Mouse (Mus musculus) heart, embryonic 16.5 days (tissue): ENCODE measurements at regions not wholly inside any gene's neighbourhood (a gene's known extent, or its start where the extent isn't known, plus 50 kb on each side); places are given as distances from the start of the nearest gene placed in this dataset.
"Not testable (repeated sequence)": the region's sequence is repeated elsewhere in the genome, so short reads cannot be mapped to it uniquely, and the experiment has no call there.

Experiments used
- ATAC-seq: fragments of 200-750 bp; cut with Nextera tagmentation; replicated peaks from 2 replicates; pipeline ENCODE4 v1.8.0; 2017; ENCODE audit warnings: moderate number of reproducible peaks; ENCODE audit not compliant: insufficient read depth, low FRiP score; ENCODE audit errors: extremely low read depth
- H3K27ac ChIP-seq: fragments of 300-500 bp; sonication (generic); 2 replicates; pipeline ENCODE4 v1.5.1; 2014; ENCODE audit warnings: mild to moderate bottlenecking, low read length, control low read depth, moderate library complexity
- H3K27me3 ChIP-seq: fragments of 300-500 bp; sonication (generic); 2 replicates; pipeline ENCODE4 v1.6.1; 2014; ENCODE audit warnings: low read length, mixed read lengths; ENCODE audit not compliant: control insufficient read depth, insufficient read depth
- H3K36me3 ChIP-seq: fragments of 300-500 bp; sonication (generic); 2 replicates; pipeline ENCODE4 v1.6.1; 2014; ENCODE audit not compliant: control insufficient read depth, insufficient read depth
- H3K4me1 ChIP-seq: fragments of 300-500 bp; sonication (generic); 2 replicates; pipeline ENCODE4 v1.6.1; 2014; ENCODE audit warnings: low read length, mixed read lengths; ENCODE audit not compliant: control insufficient read depth, insufficient read depth
- H3K4me2 ChIP-seq: fragments of 300-500 bp; sonication (generic); 2 replicates; pipeline ENCODE4 v1.6.1; 2014; ENCODE audit warnings: low read depth, mild to moderate bottlenecking, control low read depth, low read length
- H3K4me3 ChIP-seq: fragments of 300-500 bp; sonication (generic); 2 replicates; pipeline ENCODE4 v1.5.1; 2014; ENCODE audit warnings: mild to moderate bottlenecking, control low read depth, low read length
- H3K9ac ChIP-seq: fragments of 300-500 bp; sonication (generic); 2 replicates; pipeline ENCODE4 v1.6.1; 2014; ENCODE audit warnings: low read length, control low read depth
- H3K9me3 ChIP-seq: fragments of 300-500 bp; sonication (generic); replicated peaks from 2 replicates; pipeline ENCODE4 v1.6.1; 2016; ENCODE audit warnings: low read length; ENCODE audit not compliant: control insufficient read depth
- WGBS: fragments of 180-500 bp; shearing (Covaris S2); extraction: QIAGEN DNeasy Blood & Tissue Kit; methylation state at CpG from one replicate; pipeline ENCODE4 v1.1.7; 2014; 5-methylcytosine and 5-hydroxymethylcytosine counted together

- Histone ChIP-seq H3K4me2 (no peak overlapping the region), H3K27me3 (no peaks in the 10 kb centered on the region), H3K4me1 (no peaks in the 10 kb centered on the region), H3K9ac (no peak overlapping the region), H3K9me3 (no peaks in the 10 kb centered on the region), H3K4me3 (no peak overlapping the region), H3K36me3 (no peaks in the 10 kb centered on the region), H3K27ac (no peak overlapping the region)
- 88% methylated on average over 5 of the region's 5 CpGs for WGBS
- ATAC-seq = no peak
Measured at GRCm38 (mm10) chr14:100980754-100981153, 219.4 kb downstream of the Prr30 start.

DNA sequence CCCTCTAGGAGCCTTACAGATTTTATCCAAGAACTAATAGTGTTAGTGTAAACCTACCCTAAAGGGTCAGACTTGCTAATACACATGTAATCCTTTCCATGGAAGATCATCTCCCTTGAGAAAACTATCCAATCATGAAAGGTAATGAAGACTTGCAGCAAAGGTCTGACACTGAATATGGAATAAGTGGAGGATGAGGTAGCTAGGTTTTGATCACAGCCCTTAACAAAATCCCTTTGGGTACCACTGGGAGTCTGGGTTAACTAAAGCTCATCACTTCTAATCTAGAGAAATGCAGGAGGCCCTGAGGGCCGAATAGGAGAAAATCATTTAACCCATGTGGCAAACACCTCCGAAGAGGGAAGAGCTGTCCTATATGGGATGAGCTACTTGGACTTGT is 221.6 kb downstream of the Prr30 start:
- Histone ChIP-seq H3K4me3 (no peak overlapping the region), H3K27ac (no peak overlapping the region), H3K4me1 (no peaks in the 10 kb centered on the region), H3K36me3 (no peaks in the 10 kb centered on the region), H3K4me2 (no peak overlapping the region), H3K27me3 (no peaks in the 10 kb centered on the region), H3K9ac (no peak overlapping the region), H3K9me3 (no peaks in the 10 kb centered on the region)
- 82% methylated on average over 2 of the region's 2 CpGs for WGBS
- no peak for ATAC-seq

DNA sequence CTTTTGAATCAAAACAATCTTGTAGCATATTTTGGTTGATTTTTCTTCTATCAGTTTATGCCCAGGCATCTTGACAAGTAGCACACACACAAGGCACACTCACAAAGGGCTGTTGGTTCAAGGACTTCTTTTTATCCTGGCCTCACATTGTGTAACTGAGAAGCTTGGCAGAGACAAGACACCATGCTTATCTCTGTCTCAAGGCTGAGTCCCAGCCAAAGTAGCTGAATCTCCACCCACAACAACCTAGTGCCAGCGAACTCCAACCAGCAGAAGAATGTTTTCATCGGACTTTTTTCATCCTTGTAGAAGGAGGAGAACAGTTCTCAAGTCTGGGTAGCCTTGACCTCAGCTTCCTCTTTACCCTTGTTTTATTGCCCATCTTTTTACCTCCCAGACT is 229.2 kb downstream of the Prr30 start:
- no peak overlapping the region for H3K27ac ChIP-seq
- no peak overlapping the region for H3K4me2 ChIP-seq
- H3K4me3 ChIP-seq = no peak overlapping the region
- no peak for ATAC-seq
- H3K36me3 ChIP-seq = no peaks in the 10 kb centered on the region
- H3K9ac ChIP-seq = no peak overlapping the region
- H3K9me3 ChIP-seq = no peaks in the 10 kb centered on the region
- no peaks in the 10 kb centered on the region for H3K27me3 ChIP-seq
- H3K4me1 ChIP-seq = no peaks in the 10 kb centered on the region
- WGBS = 45% methylated on average over 2 of the region's 2 CpGs

- Histone ChIP-seq H3K4me1 (no peaks in the 10 kb centered on the region), H3K9me3 (no peaks in the 10 kb centered on the region), H3K4me3 (no peak overlapping the region), H3K27me3 (no peaks in the 10 kb centered on the region), H3K4me2 (no peak overlapping the region), H3K36me3 (no peaks in the 10 kb centered on the region), H3K27ac (no peak overlapping the region), H3K9ac (no peak overlapping the region)
- ATAC-seq = no peak
Measured at GRCm38 (mm10) chr14:100960198-100960597, 239.9 kb downstream of the Prr30 start.

DNA sequence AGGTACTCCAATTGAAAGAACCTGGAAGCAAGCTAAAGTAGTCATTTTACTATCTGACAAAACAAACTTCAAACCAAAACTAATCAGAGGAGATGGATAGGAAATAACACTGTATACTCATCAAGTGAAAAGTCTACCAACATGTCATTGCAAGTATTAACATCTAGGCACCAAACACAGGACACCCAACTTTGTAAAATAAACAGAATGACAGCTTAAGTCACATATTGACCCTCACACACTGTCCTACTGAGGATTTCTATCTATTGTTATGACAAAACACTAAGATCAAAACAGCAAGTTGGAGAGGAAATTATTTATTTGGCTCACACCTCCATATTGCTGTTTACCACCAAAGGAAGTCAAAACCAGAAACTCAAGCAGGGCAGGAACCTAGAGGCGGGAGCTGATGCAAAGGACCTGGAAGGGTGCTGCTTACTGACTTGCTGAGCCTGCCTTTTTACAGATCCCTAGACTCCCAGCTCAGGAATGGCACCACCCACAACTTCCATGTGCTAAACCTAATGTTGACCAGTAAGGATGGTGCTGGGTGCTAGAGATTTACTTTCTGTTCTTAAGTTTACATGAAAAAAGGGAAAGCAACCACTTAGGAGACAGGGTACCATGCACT is 244.2 kb downstream of the Prr30 start:
- 63% methylated on average over 1 of the region's 1 CpGs for WGBS
- Histone ChIP-seq H3K36me3 (no peaks in the 10 kb centered on the region), H3K4me2 (no peak overlapping the region), H3K27me3 (no peaks in the 10 kb centered on the region), H3K9me3 (no peaks in the 10 kb centered on the region), H3K4me1 (no peaks in the 10 kb centered on the region), H3K4me3 (no peak overlapping the region), H3K27ac (no peak overlapping the region), H3K9ac (no peak overlapping the region)
- no peak for ATAC-seq

- Histone ChIP-seq H3K9me3 (no peaks in the 10 kb centered on the region), H3K4me3 (no peak overlapping the region), H3K27me3 (no peaks in the 10 kb centered on the region), H3K4me1 (no peaks in the 10 kb centered on the region), H3K9ac (no peak overlapping the region), H3K27ac (no peak overlapping the region), H3K4me2 (no peak overlapping the region), H3K36me3 (no peaks in the 10 kb centered on the region)
- whole genome bisulfite sequencing = 72% methylated on average over 3 of the region's 3 CpGs
- no peak for ATAC-seq
Measured at GRCm38 (mm10) chr14:100950681-100951119, 249.4 kb downstream of the Prr30 start.

- not testable (repeated sequence) for H3K4me3 ChIP-seq, ATAC-seq, H3K27me3 ChIP-seq, H3K9ac ChIP-seq, H3K4me1 ChIP-seq, H3K27ac ChIP-seq, H3K36me3 ChIP-seq, H3K4me2 ChIP-seq, H3K9me3 ChIP-seq
Measured at GRCm38 (mm10) chr14:100947625-100948024, 252.5 kb downstream of the Prr30 start.

DNA sequence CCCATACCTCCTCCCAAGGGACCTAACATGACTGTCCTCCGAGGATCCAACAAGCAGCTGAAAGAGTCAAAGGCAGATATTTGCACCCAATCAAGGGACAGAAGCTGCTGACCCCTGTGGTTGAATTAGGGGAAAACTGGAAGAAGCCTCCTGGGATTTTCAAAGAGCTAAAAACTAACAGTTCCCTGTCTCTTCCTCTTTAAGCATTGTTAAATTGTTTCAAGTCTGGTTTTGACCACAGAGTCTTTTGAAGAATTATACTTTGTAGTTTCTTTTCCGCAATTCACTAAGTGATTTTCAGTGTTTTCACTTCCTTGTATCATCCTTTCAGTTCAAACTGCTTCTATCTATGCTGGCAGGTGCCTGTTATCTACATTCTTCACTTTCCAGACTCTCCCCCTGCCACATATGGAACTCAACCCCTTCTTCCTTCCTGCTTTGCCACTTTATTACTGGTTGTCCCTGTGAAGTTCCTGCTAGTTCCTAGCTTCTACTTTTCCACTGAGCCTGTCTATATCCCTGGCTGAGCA is 262.7 kb downstream of the Prr30 start:
- Histone ChIP-seq H3K27me3 (no peaks in the 10 kb centered on the region), H3K4me1 (no peaks in the 10 kb centered on the region), H3K9me3 (no peaks in the 10 kb centered on the region), H3K27ac (no peak overlapping the region), H3K4me2 (no peak overlapping the region), H3K4me3 (no peak overlapping the region), H3K36me3 (no peaks in the 10 kb centered on the region), H3K9ac (no peak overlapping the region)
- whole genome bisulfite sequencing = 63% methylated on average over 2 of the region's 2 CpGs
- ATAC-seq = no peak

DNA sequence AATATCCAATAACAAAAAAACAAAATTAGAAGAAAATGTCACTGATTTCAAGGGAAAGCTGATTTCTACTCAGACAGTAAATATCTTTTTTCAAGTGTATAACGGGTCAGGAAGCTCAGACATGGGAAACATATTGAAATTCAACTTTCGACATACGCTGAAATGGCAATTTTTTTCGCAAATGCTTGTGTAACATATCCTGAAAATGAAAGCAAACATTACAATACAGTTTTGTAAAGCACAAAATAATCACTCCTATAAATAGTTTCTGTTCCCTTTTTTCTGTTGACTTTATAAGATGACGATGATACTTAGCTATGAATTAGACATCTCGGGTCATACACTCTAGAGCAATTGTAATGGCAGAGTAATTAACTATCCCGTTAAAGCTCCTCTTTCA is 265.6 kb downstream of the Prr30 start:
- no peaks in the 10 kb centered on the region for H3K4me1 ChIP-seq
- no peak overlapping the region for H3K27ac ChIP-seq
- no peaks in the 10 kb centered on the region for H3K9me3 ChIP-seq
- no peaks in the 10 kb centered on the region for H3K36me3 ChIP-seq
- H3K27me3 ChIP-seq = no peaks in the 10 kb centered on the region
- ATAC-seq = no peak
- H3K9ac ChIP-seq = no peak overlapping the region
- H3K4me2 ChIP-seq = no peak overlapping the region
- 85% methylated on average over 7 of the region's 7 CpGs for WGBS
- no peak overlapping the region for H3K4me3 ChIP-seq
